Mouse (Mus musculus) spleen, adult 2 months (tissue): Measurements from ENCODE around the gene Memo1.

Experiments
- CTCF ChIP-seq: fragments of 200-500 bp; IDR thresholded peaks from 2 replicates; pipeline ENCODE4 v1.5.1; 2011; ENCODE audit warnings: mild to moderate bottlenecking, inconsistent platforms; ENCODE audit not compliant: insufficient read depth, insufficient read length, insufficient replicate concordance; ENCODE audit errors: extremely low read depth
- POLR2A ChIP-seq: fragments of 200-500 bp; IDR thresholded peaks from 2 replicates; pipeline ENCODE4 v1.6.1; 2011; ENCODE audit warnings: low read depth, low read length, inconsistent platforms

DNA sequence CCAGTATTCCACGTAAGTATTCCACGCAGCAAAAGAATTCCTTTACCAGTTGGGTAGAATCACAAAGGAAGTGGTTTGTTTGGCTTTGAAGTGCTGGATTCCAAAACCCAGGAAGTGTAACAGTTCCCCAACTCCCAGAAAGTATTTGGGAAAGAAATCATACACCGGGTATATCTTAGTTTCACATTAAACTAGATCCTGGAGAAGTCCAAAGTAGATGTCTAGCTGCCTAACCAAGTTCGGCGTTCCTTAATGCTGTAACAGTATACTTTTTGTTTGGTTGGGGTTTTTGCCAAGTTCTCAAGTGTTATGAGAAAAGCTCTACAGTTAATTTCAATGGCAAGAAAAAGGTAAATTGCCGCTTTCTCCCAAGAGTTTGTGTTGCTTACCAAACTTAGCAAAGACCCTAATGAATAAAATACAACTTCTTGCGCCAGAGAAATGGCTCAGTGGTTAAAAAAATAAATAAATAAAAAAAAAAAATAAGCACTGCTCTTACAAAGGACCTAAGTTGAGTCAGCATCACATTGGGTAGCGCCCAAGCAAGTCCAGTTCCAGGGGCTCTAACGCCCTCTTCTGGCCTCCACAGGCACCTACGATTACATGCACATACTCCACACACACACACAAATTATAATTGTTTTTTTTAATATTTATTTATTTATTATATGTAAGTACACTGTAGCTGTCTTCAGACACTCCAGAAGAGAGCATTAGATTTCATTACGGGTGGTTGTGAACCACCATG, 929 bp upstream of the Memo1 start:
- TF ChIP-seq CTCF (no peak), POLR2A (no peak)
